Mouse (Mus musculus) hindbrain, embryonic 11.5 days (tissue): Measurements from ENCODE around the gene Ctdnep1. TPM values are rescaled to one million over a fixed set of nuclear protein-coding genes. Genes with fewer than 3 reads are reported as not detected.

Experiments used
- microRNA counts: library from miRNA; unstranded; fragments of <30 nt; microRNA quantifications from one replicate; lab custom pipeline; 2015
- polyA plus RNA-seq: library from polyadenylated mRNA; unstranded; fragments of >200 nt; fragmentation: Nextera tagmentation; extraction: Ambion mirVana; gene quantifications from 2 replicates; pipeline ENCODE4 v1.2.1, GENCODE M21; 2014

The Ctdnep1 gene
- polyA plus RNA-seq, 1 experiment from 2014 or later, result 26.8 TPM

MicroRNAs within 50 kb of the gene (microRNA counts, 519-probe panel; counts per million panel counts)
- microRNA mmu-miR-324-3p (lab: Ali Mortazavi, UCI), result not detected
- 4,775 counts per million, percentile 61 among the panel's probes with 10 or more counts for microRNA mmu-miR-324-5p (lab: Ali Mortazavi, UCI)

Other genes starting within 250 kb of the Ctdnep1 start
- 46.5 and 50.1 TPM in 2 replicates for gene Polr2a, start 222.5 kb upstream of the Ctdnep1 start, polyA plus RNA-seq
- gene Slc35g3, start 219.2 kb upstream of the Ctdnep1 start, polyA plus RNA-seq, result 0.57 and 1.1 TPM in 2 replicates
- 1.3 and 1.7 TPM in 2 replicates for gene Zbtb4, start 215.2 kb upstream of the Ctdnep1 start, polyA plus RNA-seq
- gene Chrnb1, start 185.2 kb upstream of the Ctdnep1 start, polyA plus RNA-seq, result 1.2 and 1.5 TPM in 2 replicates
- gene Fgf11, start 179.3 kb upstream of the Ctdnep1 start, polyA plus RNA-seq, result 2.2 and 2.8 TPM in 2 replicates
- gene Tmem102, start 175.5 kb upstream of the Ctdnep1 start, polyA plus RNA-seq, result 0.83 and 0.93 TPM in 2 replicates
- not detected in 2 replicates for gene Gm39566, start 165.9 kb upstream of the Ctdnep1 start, polyA plus RNA-seq
- gene Spem2, start 162.7 kb upstream of the Ctdnep1 start, polyA plus RNA-seq, result not detected in 2 replicates
- 0.17 and 0.38 TPM in 2 replicates for gene Spem1, start 159.0 kb upstream of the Ctdnep1 start, polyA plus RNA-seq
- gene Nlgn2, start 143.4 kb upstream of the Ctdnep1 start, polyA plus RNA-seq, result 11.5 and 16.1 TPM in 2 replicates
- 268 and 276 TPM in 2 replicates for gene Tmem256, start 142.6 kb upstream of the Ctdnep1 start, polyA plus RNA-seq
- gene Plscr3, start 134.8 kb upstream of the Ctdnep1 start, polyA plus RNA-seq, result 62.2 and 62.6 TPM in 2 replicates
- gene Tnk1, start 122.4 kb upstream of the Ctdnep1 start, polyA plus RNA-seq, result 0.52 TPM in 1 of 2 replicates, not detected in the other
- gene Tmem95, start 103.1 kb upstream of the Ctdnep1 start, polyA plus RNA-seq, result not detected in 2 replicates
- 2.3 and 2.4 TPM in 2 replicates for gene Kctd11, start 99.8 kb upstream of the Ctdnep1 start, polyA plus RNA-seq
- gene Acap1, start 85.6 kb upstream of the Ctdnep1 start, polyA plus RNA-seq, result 0.45 and 1.4 TPM in 2 replicates
- 14.5 and 14.7 TPM in 2 replicates for gene 2810408A11Rik, start 80.2 kb upstream of the Ctdnep1 start, polyA plus RNA-seq
- 15.0 and 20.6 TPM in 2 replicates for gene Neurl4, start 80.1 kb upstream of the Ctdnep1 start, polyA plus RNA-seq
- 84.3 and 89.0 TPM in 2 replicates for gene Gps2, start 67.3 kb upstream of the Ctdnep1 start, polyA plus RNA-seq
- gene Eif5a, start 59.2 kb upstream of the Ctdnep1 start, polyA plus RNA-seq, result 1,842 and 1,860 TPM in 2 replicates
- 3.1 and 4.8 TPM in 2 replicates for gene Ybx2, start 45.4 kb upstream of the Ctdnep1 start, polyA plus RNA-seq
- gene Slc2a4, start 33.0 kb upstream of the Ctdnep1 start, polyA plus RNA-seq, result 7.9 and 9.6 TPM in 2 replicates
- 8.2 and 8.4 TPM in 2 replicates for gene Cldn7, start 16.4 kb upstream of the Ctdnep1 start, polyA plus RNA-seq
- gene Elp5, start 1.4 kb downstream of the Ctdnep1 start, polyA plus RNA-seq, result 154 and 163 TPM in 2 replicates
- gene Gabarap, start 10.0 kb downstream of the Ctdnep1 start, polyA plus RNA-seq, result 621 and 643 TPM in 2 replicates
- 56.7 and 57.5 TPM in 2 replicates for gene Phf23, start 14.6 kb downstream of the Ctdnep1 start, polyA plus RNA-seq
- 24.6 and 27.2 TPM in 2 replicates for gene Dvl2, start 19.4 kb downstream of the Ctdnep1 start, polyA plus RNA-seq
- gene Acadvl, start 34.3 kb downstream of the Ctdnep1 start, polyA plus RNA-seq, result 45.1 and 52.1 TPM in 2 replicates
- gene Dlg4, start 35.8 kb downstream of the Ctdnep1 start, polyA plus RNA-seq, result 13.2 and 18.7 TPM in 2 replicates
- 0.29 and 0.40 TPM in 2 replicates for gene Asgr1, start 72.9 kb downstream of the Ctdnep1 start, polyA plus RNA-seq
- not detected in 2 replicates for gene Asgr2, start 111.5 kb downstream of the Ctdnep1 start, polyA plus RNA-seq
- 0.42 TPM in 1 of 2 replicates, not detected in the other for gene Mgl2, start 149.2 kb downstream of the Ctdnep1 start, polyA plus RNA-seq
- 0.32 and 1.4 TPM in 2 replicates for gene Clec10a, start 175.0 kb downstream of the Ctdnep1 start, polyA plus RNA-seq
- 0.40 and 0.51 TPM in 2 replicates for gene Slc16a11, start 231.6 kb downstream of the Ctdnep1 start, polyA plus RNA-seq
- gene Slc16a13, start 239.9 kb downstream of the Ctdnep1 start, polyA plus RNA-seq, result 10.9 and 14.3 TPM in 2 replicates
- 5.0 and 5.9 TPM in 2 replicates for gene Bcl6b, start 248.6 kb downstream of the Ctdnep1 start, polyA plus RNA-seq